ENCODE assay signal across 23 mouse cellular contexts in the genomic region with DNA sequence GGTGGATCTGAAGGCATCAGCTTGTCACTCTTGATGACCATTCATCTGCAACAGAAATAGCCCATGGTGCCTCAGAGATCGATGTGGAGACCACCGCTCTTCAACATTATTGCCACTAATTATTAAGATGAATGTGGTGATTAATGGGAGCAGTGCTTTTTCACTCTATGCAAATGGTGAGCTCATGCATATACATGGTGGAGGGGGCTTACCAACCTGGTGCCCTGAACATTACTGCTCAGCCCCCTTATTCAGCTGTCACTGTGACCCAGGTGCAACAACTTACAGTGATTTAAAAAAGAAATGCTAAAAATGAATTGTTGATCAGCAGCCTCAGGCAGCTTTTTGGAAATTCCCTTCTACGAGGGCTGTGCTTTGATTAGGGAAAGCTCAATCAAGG.
DNase-seq lines count a peak whose midpoint lies in the region; ATAC-seq lines count a peak whose summit lies in the region.
"Had no signal": no experiment of that assay in that cellular context is flagged by ENCODE, and none has a peak within 500 bp of the region (broad histone marks: within the 10 kb centered on the region; RNA-seq: fewer than 3 reads in every experiment).

No protein-coding gene starts in this region.

- no peaks in the 10 kb centered on the region for H3K27me3 ChIP-seq in hindbrain, embryonic 11.5 days (ENCODE audit: control insufficient read depth, insufficient read depth, low read length)
- no peaks in the 10 kb centered on the region for H3K27me3 ChIP-seq in hindbrain, embryonic 14.5 days (ENCODE audit: control insufficient read depth, insufficient read depth, low read length)
- no peaks in the 10 kb centered on the region for H3K27me3 ChIP-seq in neural tube, embryonic 12.5 days (replicated peaks)
- H3K27me3 ChIP-seq: embryonic facial prominence, embryonic 15.5 days had no signal

- no peak overlapping the region for H3K27ac ChIP-seq in hindbrain, embryonic 11.5 days (ENCODE audit: low read depth, low read length)
- H3K27ac ChIP-seq in hindbrain, embryonic 14.5 days: no peak overlapping the region
- H3K27ac ChIP-seq in neural tube, embryonic 12.5 days: no peak overlapping the region
- H3K27ac ChIP-seq: embryonic facial prominence, embryonic 15.5 days; forebrain, embryonic 10.5 days; heart, embryonic 10.5 days had no signal

- DNase-seq in embryo, embryonic 11 days: peak; percentile 14
- no peak for DNase-seq in embryo, embryonic 9.5 days (ENCODE audit: extremely low spot score)
- DNase-seq in hindbrain, embryonic 11.5 days (ENCODE audit: low spot score): peak; percentile 24
- DNase-seq in hindbrain, embryonic 14.5 days (ENCODE audit: low spot score): no peak
- no peak for DNase-seq in neural tube, embryonic 10.5 days (ENCODE audit: extremely low spot score, low spot score)
- DNase-seq: adrenal gland, postnatal 10 days; B cell, adult 2 months; cerebellum, adult 18-20 months; cerebellum, adult 9-11 months; cerebellum, postnatal 36 days; gastrocnemius, postnatal 10 days; heart, adult 18-20 months; heart, postnatal 10 days; heart, postnatal 4 days had no signal

- WGBS in hindbrain, embryonic 11.5 days: 59% methylated on average over 3 of the region's 3 CpGs
- WGBS in hindbrain, embryonic 14.5 days: 38% methylated on average over 3 of the region's 3 CpGs
- 51% methylated on average over 3 of the region's 3 CpGs for WGBS in neural tube, embryonic 12.5 days

- no peak overlapping the region for H3K9ac ChIP-seq in hindbrain, embryonic 11.5 days (ENCODE audit: low read depth, low read length)
- H3K9ac ChIP-seq in hindbrain, embryonic 14.5 days: no peak overlapping the region
- H3K9ac ChIP-seq in neural tube, embryonic 12.5 days: no peak overlapping the region
- H3K9ac ChIP-seq: embryonic facial prominence, embryonic 15.5 days had no signal

- H3K9me3 ChIP-seq in hindbrain, embryonic 11.5 days (ENCODE audit: control insufficient read depth, low read length): no peaks in the 10 kb centered on the region
- H3K9me3 ChIP-seq in hindbrain, embryonic 14.5 days (ENCODE audit: control insufficient read depth, low read length): no peaks in the 10 kb centered on the region
- no peaks in the 10 kb centered on the region for H3K9me3 ChIP-seq in neural tube, embryonic 12.5 days
- H3K9me3 ChIP-seq: embryonic facial prominence, embryonic 15.5 days; forebrain, embryonic 10.5 days; heart, embryonic 10.5 days had no signal

- no peak overlapping the region for H3K4me3 ChIP-seq in hindbrain, embryonic 11.5 days (ENCODE audit: low read depth, low read length)
- H3K4me3 ChIP-seq in hindbrain, embryonic 14.5 days (replicated peaks; ENCODE audit: low read length): no peak overlapping the region
- no peak overlapping the region for H3K4me3 ChIP-seq in neural tube, embryonic 12.5 days
- H3K4me3 ChIP-seq: embryonic facial prominence, embryonic 15.5 days; erythroblast, embryonic 14.5 days; forebrain, embryonic 10.5 days; heart, embryonic 10.5 days had no signal

- no peaks in the 10 kb centered on the region for H3K36me3 ChIP-seq in hindbrain, embryonic 11.5 days (ENCODE audit: control insufficient read depth, insufficient read depth, low read length)
- H3K36me3 ChIP-seq in hindbrain, embryonic 14.5 days (replicated peaks; ENCODE audit: control insufficient read depth, insufficient read depth): no peaks in the 10 kb centered on the region
- no peaks in the 10 kb centered on the region for H3K36me3 ChIP-seq in neural tube, embryonic 12.5 days
- H3K36me3 ChIP-seq: embryonic facial prominence, embryonic 15.5 days; forebrain, embryonic 10.5 days; heart, embryonic 10.5 days had no signal

- H3K4me2 ChIP-seq in hindbrain, embryonic 11.5 days (replicated peaks; ENCODE audit: low read depth, low read length): no peak overlapping the region
- no peak overlapping the region for H3K4me2 ChIP-seq in hindbrain, embryonic 14.5 days (replicated peaks)
- H3K4me2 ChIP-seq in neural tube, embryonic 12.5 days (replicated peaks): no peak overlapping the region
- H3K4me2 ChIP-seq: embryonic facial prominence, embryonic 15.5 days had no signal

- peaks cover 5% of the 10 kb centered on the region; the same call in 1 of the 2 replicates for H3K4me1 ChIP-seq in hindbrain, embryonic 11.5 days (replicated peaks; ENCODE audit: control insufficient read depth, insufficient read depth, low read length)
- peaks cover 10% of the 10 kb centered on the region for H3K4me1 ChIP-seq in hindbrain, embryonic 14.5 days (replicated peaks; ENCODE audit: control insufficient read depth, insufficient read depth, low read length)
- H3K4me1 ChIP-seq in neural tube, embryonic 12.5 days: peaks cover 2% of the 10 kb centered on the region; the same call in 1 of the 2 replicates
- H3K4me1 ChIP-seq: embryonic facial prominence, embryonic 15.5 days; heart, embryonic 10.5 days had no signal

- peak; percentile 80 for ATAC-seq in hindbrain, embryonic 11.5 days (ENCODE audit: low FRiP score)
- no peak for ATAC-seq in hindbrain, embryonic 14.5 days (ENCODE audit: low FRiP score)
- peak; percentile 70 for ATAC-seq in neural tube, embryonic 12.5 days (ENCODE audit: low FRiP score, low read depth)
- no peak for ATAC-seq in CD4-positive, CD25-positive, alpha-beta regulatory T cell, adult 4 months
- ATAC-seq: hindbrain, embryonic 16.5 days; inflammation-experienced regulatory T-cells, adult 6 months; intestine, postnatal 0 days had no signal

Comparison
In these comparisons a context has a peak if more than half of its experiments do, and no peak if none do; other contexts are left out.
1. DNase-seq: peak in embryo, embryonic 11 days (single experiment) and hindbrain, embryonic 11.5 days (single experiment); none in embryo, embryonic 9.5 days (single experiment), hindbrain, embryonic 14.5 days (single experiment) and neural tube, embryonic 10.5 days (single experiment).
2. ATAC-seq: peak in hindbrain, embryonic 11.5 days (single experiment) and neural tube, embryonic 12.5 days (single experiment); none in hindbrain, embryonic 14.5 days (single experiment) and CD4-positive, CD25-positive, alpha-beta regulatory T cell, adult 4 months (single experiment).